Mouse (Mus musculus): ENCODE measurements around the gene St8sia6.
"Not testable (repeated sequence)": the region's sequence is repeated elsewhere in the genome, so short reads cannot be mapped to it uniquely, and the experiment has no call there.

St8sia6 gene

GRCm38 (mm10) chr2:13634866-13635265 lies 159.0 kb downstream of the St8sia6 start:
- DNase-seq (ENCODE audit: low spot score in 2 of 2) = no peak

GRCm38 (mm10) chr2:13630136-13630832 lies 163.6 kb downstream of the St8sia6 start:
- no peak for DNase-seq (ENCODE audit: low spot score in 2 of 2)

GRCm38 (mm10) chr2:13603636-13604035 lies 190.2 kb downstream of the St8sia6 start:
- DNase-seq (ENCODE audit: low spot score in 2 of 2) = not testable (repeated sequence)

GRCm38 (mm10) chr2:13603093-13603492 lies 190.8 kb downstream of the St8sia6 start:
- no peak for DNase-seq (ENCODE audit: low spot score in 2 of 2)
